Mouse (Mus musculus) midbrain, embryonic 10.5 days (tissue): ENCODE measurements at regions not wholly inside any gene's neighbourhood (a gene's known extent, or its start where the extent isn't known, plus 50 kb on each side); places are given as distances from the start of the nearest gene placed in this dataset.
"Not testable (repeated sequence)": the region's sequence is repeated elsewhere in the genome, so short reads cannot be mapped to it uniquely, and the experiment has no call there.

Experiments used
- DNase-seq: peaks from one replicate; pipeline ENCODE4 v3.0.0-alpha.2; 2017; ENCODE audit warnings: low spot score
- H3K27ac ChIP-seq: fragments of 300-500 bp; sonication (generic); replicated peaks from 2 replicates; pipeline ENCODE4 v1.5.1; 2016; ENCODE audit warnings: mild to moderate bottlenecking
- H3K27me3 ChIP-seq: fragments of 300-500 bp; sonication (generic); 2 replicates; pipeline ENCODE4 v1.6.1; 2016; ENCODE audit warnings: low read depth, mild to moderate bottlenecking; ENCODE audit not compliant: poor library complexity, severe bottlenecking
- H3K36me3 ChIP-seq: fragments of 300-500 bp; sonication (generic); 2 replicates; pipeline ENCODE4 v1.6.1; 2016; ENCODE audit warnings: mild to moderate bottlenecking, moderate library complexity
- H3K4me1 ChIP-seq: fragments of 300-500 bp; sonication (generic); 2 replicates; pipeline ENCODE4 v1.6.1; 2016
- H3K4me3 ChIP-seq: fragments of 300-500 bp; sonication (generic); 2 replicates; pipeline ENCODE4 v1.5.1; 2016; ENCODE audit warnings: mild to moderate bottlenecking, moderate library complexity
- H3K9me3 ChIP-seq: fragments of 300-500 bp; sonication (generic); replicated peaks from 2 replicates; pipeline ENCODE4 v1.6.1; 2016; ENCODE audit warnings: mild to moderate bottlenecking
- WGBS: fragments of 180-500 bp; shearing (Covaris S2); methylation state at CpG from one replicate; pipeline ENCODE4 v1.1.7; 2016; 5-methylcytosine and 5-hydroxymethylcytosine counted together

GRCm38 (mm10) chr8:102017776-102018175 lies 767.7 kb downstream of the Cdh11 start:
- H3K27me3 ChIP-seq, result no peaks in the 10 kb centered on the region
- H3K4me1 ChIP-seq, result no peaks in the 10 kb centered on the region
- no peak for DNase-seq
- H3K36me3 ChIP-seq, result no peaks in the 10 kb centered on the region
- no peak overlapping the region for H3K4me3 ChIP-seq
- 82% methylated on average over 2 of the region's 2 CpGs for WGBS
- no peaks in the 10 kb centered on the region for H3K9me3 ChIP-seq
- H3K27ac ChIP-seq, result no peak overlapping the region

GRCm38 (mm10) chr8:102000326-102001016 lies 785.0 kb downstream of the Cdh11 start:
- 81% methylated on average over 4 of the region's 4 CpGs for WGBS
- no peaks in the 10 kb centered on the region for H3K9me3 ChIP-seq

GRCm38 (mm10) chr8:101996761-101997160 lies 788.7 kb downstream of the Cdh11 start:
- H3K4me1 ChIP-seq, H3K9me3 ChIP-seq, H3K36me3 ChIP-seq, H3K27me3 ChIP-seq, DNase-seq, H3K27ac ChIP-seq, H3K4me3 ChIP-seq: not testable (repeated sequence)
- WGBS, result 79% methylated on average over 2 of the region's 2 CpGs

More at GRCm38 (mm10) chr8:102000326-102001016, 785.0 kb downstream of the Cdh11 start:
- Histone ChIP-seq H3K27me3 (no peaks in the 10 kb centered on the region), H3K4me3 (no peak overlapping the region), H3K36me3 (no peaks in the 10 kb centered on the region), H3K4me1 (no peaks in the 10 kb centered on the region), H3K27ac (no peak overlapping the region)
- no peak for DNase-seq

GRCm38 (mm10) chr8:101956832-101957231 lies 828.6 kb downstream of the Cdh11 start:
- 88% methylated on average over 2 of the region's 2 CpGs for WGBS

GRCm38 (mm10) chr8:101950599-101950998 lies 834.8 kb downstream of the Cdh11 start:
- 76% methylated on average over 2 of the region's 2 CpGs for WGBS
- H3K9me3 ChIP-seq, result no peaks in the 10 kb centered on the region
- H3K27ac ChIP-seq, result no peak overlapping the region
- H3K4me1 ChIP-seq, result no peaks in the 10 kb centered on the region
- H3K36me3 ChIP-seq, result no peaks in the 10 kb centered on the region
- no peak for DNase-seq
- H3K4me3 ChIP-seq, result no peak overlapping the region
- no peaks in the 10 kb centered on the region for H3K27me3 ChIP-seq

More at GRCm38 (mm10) chr8:101956832-101957231, 828.6 kb downstream of the Cdh11 start:
- Histone ChIP-seq H3K4me1 (no peaks in the 10 kb centered on the region), H3K36me3 (no peaks in the 10 kb centered on the region), H3K9me3 (no peaks in the 10 kb centered on the region), H3K4me3 (no peak overlapping the region), H3K27ac (no peak overlapping the region), H3K27me3 (no peaks in the 10 kb centered on the region)
- DNase-seq, result no peak

- WGBS, result 91% methylated on average over 2 of the region's 2 CpGs
- no peaks in the 10 kb centered on the region for H3K9me3 ChIP-seq
- no peaks in the 10 kb centered on the region for H3K4me1 ChIP-seq
- no peak for DNase-seq
- no peak overlapping the region for H3K27ac ChIP-seq
- H3K4me3 ChIP-seq, result no peak overlapping the region
- H3K36me3 ChIP-seq, result no peaks in the 10 kb centered on the region
- no peaks in the 10 kb centered on the region for H3K27me3 ChIP-seq
Measured at GRCm38 (mm10) chr8:101937859-101938258, 847.6 kb downstream of the Cdh11 start.

- 86% methylated on average over 1 of the region's 1 CpGs for whole genome bisulfite sequencing
- H3K4me1 ChIP-seq, result no peaks in the 10 kb centered on the region
- H3K36me3 ChIP-seq, result no peaks in the 10 kb centered on the region
- no peak overlapping the region for H3K4me3 ChIP-seq
- H3K27ac ChIP-seq, result no peak overlapping the region
- DNase-seq, result no peak
- H3K27me3 ChIP-seq, result no peaks in the 10 kb centered on the region
- H3K9me3 ChIP-seq, result no peaks in the 10 kb centered on the region
Measured at GRCm38 (mm10) chr8:101913665-101914064, 871.8 kb downstream of the Cdh11 start.
